Mouse (Mus musculus): ENCODE measurements around the gene Smyd4.
"Not testable (repeated sequence)": the region's sequence is repeated elsewhere in the genome, so short reads cannot be mapped to it uniquely, and the experiment has no call there.

Gene Smyd4

DNA sequence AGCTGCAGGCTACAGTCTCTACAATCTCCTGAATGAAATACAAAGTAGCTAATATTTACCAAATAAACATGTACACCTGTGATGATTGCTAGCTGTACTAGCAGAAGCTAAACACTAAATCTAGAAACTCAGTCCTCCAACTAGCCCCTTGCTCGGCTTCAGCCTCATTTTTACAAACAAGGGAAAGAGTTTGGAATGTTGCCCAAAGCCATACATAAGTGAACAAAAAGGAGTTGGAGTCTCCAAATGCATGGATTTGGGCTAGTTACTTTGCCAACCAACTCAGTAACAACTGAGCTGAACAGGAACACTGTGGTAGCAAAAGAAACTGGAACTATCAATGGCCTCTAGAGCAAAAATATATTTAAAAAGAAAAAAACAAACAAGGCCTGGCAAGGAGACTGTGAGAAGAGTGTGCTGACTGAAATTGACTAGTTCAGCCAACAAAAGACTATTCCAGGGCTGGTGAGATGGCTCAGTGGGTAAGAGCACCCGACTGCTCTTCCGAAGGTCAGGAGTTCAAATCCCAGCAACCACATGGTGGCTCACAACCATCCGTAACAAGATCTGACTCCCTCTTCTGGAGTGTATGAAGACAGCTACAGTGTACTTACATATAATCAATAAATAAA is 1.6 kb upstream of the Smyd4 start:
- peak; percentile 34 for DNase-seq (ENCODE audit: low spot score)

DNA sequence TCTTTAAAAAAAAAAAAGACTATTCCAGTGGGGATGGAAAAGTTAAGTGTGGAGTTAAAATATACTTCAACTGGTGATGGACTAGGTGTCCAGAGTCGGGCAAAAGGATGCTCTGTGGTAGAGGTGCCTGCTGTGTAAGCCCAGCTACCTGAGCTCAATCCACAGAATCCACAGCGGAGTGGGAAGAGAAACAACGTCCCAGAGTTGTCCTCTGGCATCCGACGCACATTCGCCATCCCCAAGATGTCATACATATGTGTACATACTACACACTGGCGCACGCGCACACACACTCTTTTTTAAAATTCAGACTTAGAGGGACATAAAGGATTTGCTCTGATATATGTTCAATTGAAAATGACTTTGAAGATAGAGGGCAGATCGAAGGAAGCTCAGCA is 1.0 kb upstream of the Smyd4 start:
- DNase-seq (ENCODE audit: low spot score): no peak

DNA sequence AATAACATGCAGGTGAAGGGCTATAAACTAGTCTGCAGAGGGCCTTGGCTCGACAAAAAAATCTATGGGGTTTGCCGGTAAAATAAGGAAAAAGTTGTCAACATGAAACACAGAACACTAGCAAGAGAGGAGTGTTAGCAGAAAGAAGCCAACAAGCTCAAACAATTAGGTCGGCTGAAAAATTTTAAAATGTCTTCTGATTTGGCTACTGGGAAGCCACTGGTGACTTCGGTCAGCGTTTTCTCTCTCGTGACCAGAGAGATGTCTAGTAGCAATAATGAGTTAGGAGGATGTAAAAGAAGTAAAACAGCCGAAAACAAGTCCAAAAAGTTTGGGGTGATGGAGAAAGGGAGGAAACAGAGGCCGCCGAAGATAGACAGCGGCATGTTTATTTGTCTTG is 637 bp upstream of the Smyd4 start:
- no peak for DNase-seq (ENCODE audit: low spot score)

DNA sequence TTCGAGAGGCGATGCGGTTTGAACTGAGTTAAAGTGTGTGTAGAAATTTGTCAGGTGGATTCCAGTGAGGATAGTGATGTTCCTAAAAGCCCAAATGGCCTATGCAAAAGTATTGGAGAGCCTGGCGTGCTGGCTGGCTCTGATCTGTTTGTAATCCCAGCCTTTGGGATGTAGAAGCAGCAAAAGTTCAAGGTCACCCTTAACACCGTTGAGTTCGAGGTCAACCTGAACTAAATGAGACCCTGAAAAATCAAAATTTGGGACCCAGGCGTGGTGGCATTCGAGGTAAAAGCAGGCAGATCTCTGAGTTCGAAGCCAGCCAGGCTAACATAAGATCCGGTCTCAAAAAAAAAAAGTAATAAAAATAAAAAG is 643 bp downstream of the Smyd4 start:
- DNase-seq (ENCODE audit: low spot score): no peak

DNA sequence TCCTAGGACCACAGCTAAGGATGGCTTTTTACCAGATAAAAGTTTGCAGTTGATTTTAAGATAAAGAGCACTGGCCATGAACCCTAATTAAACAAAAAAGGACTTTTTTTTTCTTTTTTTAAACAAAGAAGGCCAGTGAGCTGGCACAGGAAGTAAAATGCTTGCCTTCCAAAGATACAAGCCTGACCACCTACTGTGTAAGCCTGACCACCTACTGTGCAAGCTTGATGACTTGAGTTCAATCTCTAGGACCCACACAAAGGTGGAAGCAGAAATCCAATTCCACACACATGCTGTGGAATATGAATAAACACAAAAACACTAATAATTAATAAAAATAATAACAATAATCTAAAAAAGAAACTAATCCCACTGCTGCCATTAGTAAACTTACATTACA is 3.0 kb downstream of the Smyd4 start:
- DNase-seq (ENCODE audit: low spot score): no peak

DNA sequence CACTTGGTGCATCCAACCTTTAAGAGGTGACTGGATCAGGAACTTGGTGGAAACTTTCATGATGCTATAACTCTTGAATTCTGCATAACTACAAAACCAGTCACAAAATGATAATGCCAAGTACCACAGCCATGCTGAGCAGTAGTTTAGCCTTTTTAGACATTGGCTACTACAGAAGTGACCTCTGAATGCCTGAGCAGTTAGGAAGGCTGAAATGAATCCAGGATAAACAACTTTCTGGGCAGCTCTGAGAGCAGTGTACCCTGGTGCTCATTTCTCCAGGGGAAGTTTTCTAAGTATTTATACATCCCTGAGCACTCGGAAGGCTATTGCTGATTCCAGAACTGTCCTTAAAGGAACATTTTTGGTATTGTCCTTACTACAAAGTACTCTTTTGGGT is 7.2 kb downstream of the Smyd4 start:
- peak; percentile 84 for DNase-seq (ENCODE audit: low spot score)

DNA sequence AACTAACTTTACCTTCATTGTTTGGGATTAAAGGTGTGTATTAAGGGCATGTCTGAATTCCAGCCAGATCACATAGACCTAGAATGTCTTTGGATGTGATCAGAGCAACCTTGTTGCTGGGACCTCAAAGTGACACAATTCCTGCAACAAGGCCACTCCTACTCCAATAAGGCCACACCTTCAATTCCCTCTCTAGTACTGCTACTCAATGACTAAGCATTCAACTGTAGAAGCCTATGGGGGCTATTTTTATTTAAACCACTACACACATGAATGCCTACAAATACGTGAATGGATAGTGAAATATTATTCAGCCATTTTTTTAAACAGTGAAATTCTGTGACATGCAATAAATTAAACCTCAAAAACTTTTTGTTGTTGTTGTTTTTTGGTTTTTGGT is 28.9 kb downstream of the Smyd4 start:
- DNase-seq (ENCODE audit: low spot score): no peak

DNA sequence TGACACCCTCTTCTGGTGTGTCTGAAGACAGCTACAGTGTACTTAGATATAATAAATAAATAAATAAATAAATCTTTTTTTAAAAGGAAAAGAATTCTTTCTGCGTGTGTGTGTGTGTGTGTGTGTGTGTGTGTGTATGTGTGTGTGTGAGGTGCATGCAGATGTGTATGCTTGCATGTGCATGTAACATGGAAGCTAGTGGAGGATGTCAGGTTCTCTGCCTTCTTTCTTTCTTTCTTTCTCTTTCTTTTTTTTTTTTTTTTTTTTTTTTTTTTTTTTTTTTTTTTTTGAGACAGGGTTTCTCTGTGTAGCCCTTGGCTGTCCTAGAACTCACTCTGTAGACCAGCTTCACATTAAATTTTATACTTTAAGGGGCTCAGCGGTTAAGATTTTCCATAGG is 30.6 kb downstream of the Smyd4 start:
- not testable (repeated sequence) for DNase-seq (ENCODE audit: low spot score)

DNA sequence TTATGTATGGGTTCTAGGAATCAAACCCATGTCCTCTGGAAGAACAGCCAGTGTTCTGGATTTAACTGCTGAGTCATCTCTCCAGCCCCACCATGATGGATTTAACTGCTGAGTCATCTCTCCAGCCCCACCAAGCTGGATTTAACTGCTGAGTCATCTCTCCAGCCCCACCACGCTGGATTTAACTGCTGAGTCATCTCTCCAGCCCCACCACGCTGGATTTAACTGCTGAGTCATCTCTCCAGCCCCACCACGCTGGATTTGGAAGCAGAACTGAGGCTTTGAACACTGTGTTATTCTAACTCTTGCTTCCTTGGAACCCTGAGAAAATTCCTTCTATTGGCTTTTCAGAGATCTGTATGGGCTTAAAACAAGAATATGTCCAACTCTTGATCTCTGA is 35.3 kb downstream of the Smyd4 start:
- DNase-seq (ENCODE audit: low spot score): not testable (repeated sequence)

DNA sequence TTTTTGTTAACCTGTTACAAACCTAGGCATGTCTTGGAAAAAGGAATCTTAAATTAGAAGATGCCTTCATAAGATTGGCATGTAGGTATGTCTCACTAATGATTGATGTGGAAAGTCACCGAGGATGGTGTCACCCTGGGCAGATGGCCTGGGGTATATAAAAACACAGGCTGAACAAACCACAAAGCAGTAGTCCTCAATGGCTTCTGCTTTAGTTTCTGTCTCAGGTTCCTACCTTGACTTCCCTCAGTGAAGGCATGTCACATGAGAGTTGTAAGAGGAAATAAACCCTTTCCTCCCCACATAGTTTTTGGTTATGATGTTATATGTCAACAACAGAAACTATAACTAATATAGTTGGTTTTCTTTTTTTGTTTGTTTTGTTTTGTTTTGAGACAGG is 47.4 kb downstream of the Smyd4 start:
- DNase-seq (ENCODE audit: low spot score): no peak

DNA sequence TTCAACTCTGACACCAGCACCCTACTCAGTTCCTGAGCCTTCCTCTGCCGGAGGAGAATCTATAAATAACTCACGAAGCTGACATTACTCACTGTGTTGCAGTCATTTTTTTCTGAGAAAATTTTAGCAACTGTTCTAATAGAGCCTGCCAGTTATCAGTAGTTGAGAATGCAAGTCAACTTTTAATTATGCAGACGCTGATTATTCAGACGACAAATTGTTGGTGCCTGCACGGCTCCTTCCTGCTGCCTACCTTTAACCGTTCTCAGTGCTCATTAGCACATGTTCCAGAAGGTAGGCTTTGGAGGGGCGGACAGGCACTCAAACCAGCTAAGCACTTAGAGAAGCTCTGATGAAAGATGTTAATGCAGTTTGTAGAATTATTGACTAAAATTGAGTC is 49.2 kb downstream of the Smyd4 start:
- no peak for DNase-seq (ENCODE audit: low spot score)

DNA sequence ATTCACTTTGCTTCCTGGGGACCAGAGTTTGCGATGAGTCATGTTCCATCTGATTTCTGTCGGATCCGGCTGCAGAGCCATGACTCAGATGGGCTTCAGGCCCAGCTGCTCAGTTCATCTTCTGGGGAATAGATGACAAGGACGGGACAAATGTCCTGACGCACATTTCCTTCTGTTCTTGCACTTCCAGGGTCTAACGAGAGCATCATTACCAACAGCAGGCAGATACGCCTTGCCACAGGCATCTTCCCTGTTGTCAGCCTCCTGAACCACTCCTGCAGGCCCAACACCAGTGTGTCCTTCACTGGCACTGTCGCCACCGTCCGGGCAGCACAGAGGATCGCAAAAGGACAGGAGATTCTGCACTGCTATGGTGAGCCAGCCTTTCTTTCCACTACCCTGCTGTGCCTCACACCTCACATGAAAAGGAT is 51.2 kb downstream of the Smyd4 start:
- peak; percentile 18 for DNase-seq (ENCODE audit: low spot score)

DNA sequence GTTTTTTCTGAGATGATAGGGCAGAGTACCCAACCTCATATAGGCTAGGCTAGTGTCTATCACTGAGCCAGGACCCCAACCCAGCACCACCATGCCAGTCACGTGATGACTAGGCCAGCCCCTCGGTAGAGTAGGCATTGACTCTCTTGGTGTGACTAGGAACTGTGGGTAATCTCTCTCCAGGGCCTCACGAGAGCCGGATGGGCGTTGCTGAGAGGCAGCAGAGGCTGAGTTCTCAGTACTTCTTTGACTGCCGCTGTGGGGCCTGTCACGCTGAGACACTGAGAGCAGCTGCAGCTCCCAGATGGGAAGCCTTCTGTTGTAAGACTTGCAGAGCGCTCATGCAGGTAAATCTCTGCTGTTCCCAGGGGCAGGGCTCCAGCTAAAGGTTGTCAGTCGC is 51.9 kb downstream of the Smyd4 start:
- no peak for DNase-seq (ENCODE audit: low spot score)

DNA sequence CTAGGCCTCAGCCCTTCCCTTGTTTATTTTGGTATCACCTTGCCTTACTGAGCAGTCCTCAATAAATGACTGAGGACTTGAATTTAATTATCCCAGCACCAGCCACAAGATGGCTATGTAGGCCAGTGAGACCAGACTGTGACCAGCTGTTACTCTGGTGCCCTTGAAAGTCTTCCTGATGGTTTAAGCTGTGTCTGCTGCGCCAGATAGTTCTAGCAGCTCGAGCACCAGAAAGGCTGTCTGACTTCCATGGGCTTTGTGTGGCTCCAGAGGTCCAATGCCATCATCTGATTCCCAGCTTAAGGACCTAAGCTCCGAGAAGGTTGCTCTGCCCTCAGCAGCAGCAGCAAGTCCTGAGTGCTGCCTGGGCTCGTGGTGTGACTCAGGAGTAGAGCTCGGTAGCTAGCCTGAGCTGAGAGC is 54.0 kb downstream of the Smyd4 start:
- DNase-seq (ENCODE audit: low spot score): peak; percentile 80

DNA sequence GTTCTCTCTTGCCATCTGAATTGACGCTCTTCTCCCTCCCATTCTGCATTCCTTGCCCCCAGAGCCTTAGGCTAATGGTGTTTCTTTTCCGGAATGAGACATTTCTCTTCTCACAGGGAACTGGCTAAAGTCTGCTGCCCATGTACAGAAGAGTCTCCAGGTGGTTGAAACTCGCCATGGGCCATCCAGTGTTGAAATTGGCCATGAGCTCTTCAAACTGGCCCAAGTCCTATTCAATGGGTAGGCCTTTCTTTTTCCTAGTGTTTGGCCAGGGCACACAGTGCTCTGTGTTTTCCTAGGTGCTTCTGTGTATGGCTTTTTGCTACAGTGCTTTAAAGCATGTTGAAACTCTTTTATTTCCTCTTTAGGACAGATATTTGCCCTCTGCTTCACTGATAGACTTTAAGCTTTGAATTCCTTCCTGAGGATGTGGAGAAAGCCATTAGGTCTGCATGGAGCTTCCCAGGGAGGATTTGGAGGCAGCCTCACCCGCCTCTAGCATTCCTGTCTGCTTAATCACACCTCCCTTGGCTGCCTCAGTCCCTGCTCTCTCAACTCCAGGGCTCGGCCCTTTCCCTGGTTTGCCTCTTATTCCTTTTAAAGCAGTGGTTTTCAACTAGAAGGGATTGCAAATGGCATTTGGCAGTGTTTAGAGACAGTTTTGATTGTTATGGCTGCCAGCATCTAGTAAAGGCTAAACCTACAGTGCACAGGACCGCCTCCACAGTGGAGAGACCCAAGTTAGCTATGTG is 55.2 kb downstream of the Smyd4 start:
- DNase-seq (ENCODE audit: low spot score): peak; percentile 82

DNA sequence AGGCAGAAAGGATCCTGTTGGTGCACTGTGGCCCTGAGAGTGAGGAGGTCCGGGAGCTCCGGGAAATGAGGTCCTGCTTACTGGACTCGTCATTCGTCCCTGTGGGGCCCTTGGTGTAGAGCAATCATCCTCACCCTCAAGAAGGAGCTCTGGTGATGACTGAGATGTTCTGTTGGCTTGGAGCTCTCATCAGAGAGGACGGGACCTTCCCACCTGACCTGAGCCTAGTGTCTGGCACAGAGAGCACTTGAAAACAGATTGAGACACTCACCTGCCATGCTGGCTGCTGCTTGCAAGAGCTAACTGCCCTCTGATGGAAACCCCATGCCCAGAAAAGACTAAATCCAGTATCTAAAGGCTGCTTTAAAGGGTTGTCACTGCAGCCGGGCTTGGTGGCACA is 56.6 kb downstream of the Smyd4 start:
- no peak for DNase-seq (ENCODE audit: low spot score)

DNA sequence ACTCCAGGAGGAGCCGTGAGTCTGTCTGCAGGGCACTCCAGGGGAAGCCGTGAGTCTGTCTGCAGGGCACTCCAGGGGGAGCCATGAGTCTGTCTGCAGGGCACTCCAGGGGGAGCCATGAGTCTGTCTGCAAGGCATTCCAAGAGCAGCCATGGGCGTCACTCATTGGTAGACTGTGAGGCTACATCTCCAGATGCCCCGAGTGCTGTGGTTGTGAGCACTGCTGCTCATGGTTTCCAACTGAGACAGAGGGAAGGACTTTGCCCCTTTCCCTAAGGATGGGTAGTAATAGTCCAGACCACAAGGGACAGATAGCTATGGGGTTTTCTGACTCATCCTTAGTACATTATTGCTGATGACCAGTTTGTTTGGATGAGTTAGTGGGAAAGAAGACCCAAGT is 57.9 kb downstream of the Smyd4 start:
- no peak for DNase-seq (ENCODE audit: low spot score)

DNA sequence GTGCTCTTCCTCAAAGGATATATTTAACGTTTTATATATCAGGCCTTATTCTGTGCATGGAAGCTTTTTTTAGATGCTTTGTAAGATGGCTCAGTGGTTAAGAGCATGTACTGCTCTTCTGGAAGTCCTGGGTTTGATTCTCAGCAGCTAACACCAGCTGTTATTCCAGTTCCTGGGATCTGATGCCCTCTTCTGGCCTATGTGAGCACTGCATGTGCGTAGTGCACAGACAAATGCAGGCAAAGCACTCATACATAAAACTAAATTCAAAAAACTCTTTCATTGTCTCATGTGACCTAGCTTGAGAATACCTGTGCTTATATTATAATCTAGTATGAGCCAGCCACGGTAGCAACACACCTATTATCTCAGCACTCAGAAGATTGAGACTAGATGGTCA is 58.6 kb downstream of the Smyd4 start:
- DNase-seq (ENCODE audit: low spot score): peak; percentile 34

DNA sequence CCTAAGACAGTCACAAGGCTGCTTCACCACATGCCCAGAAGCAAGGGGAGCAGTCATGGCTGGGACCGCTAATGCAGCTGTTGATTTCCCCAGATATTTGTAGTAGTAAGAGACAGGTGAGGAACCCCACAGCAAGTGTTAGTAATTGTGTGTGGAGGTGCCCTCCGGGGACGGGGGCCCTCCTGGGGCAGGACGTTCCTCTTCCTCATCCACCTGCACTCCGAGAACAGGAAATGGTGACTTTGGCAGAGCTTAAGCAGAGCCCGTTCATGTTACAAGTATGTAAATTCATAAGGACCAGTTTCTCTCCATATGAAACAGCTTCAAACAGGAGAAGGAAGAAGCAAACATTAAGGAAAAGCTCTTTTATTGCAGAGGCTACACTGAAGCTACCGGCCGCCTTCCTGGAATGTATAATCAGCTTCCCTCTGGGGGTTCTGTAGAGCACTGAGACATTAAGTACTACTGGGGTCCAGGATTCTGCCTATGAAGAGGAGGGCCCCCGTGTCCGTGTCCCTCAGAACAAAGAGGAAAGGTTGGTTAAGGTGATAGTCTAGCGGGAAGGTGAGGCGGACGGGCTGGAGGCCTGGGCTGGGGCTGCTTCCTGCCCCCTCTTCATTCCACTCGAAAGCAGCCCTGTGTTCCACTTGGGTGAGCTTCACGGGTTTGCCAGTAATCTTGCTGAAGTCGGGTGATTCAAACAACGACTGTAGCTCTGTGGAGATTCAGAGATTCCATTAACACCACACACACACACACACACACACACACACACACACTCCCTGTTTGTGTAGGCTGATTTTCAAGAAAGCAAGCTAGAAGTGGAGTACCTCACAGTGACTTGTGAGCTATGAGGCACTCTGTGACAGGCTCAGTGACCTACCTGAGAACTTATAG is 61.7 kb downstream of the Smyd4 start:
- no peak for DNase-seq (ENCODE audit: low spot score)

DNA sequence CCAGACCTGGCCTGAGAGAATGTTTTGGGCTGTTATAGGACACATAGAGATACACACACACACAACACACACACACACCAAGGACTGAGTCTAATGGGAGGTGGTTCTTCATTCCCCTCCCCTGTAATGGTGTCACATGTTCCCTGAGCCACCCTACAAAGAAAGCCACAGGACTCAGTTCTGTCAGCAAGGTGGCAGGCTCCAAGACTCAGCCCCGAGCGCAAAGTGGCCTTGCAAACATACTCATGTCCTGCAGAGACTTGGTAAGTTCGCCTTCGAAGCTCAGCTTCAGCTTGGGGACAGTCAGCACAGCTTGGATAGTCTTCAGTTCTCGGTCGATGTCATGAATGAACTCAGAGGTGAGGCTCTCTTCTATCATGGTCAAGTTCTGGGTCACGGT is 62.4 kb downstream of the Smyd4 start:
- no peak for DNase-seq (ENCODE audit: low spot score)

DNA sequence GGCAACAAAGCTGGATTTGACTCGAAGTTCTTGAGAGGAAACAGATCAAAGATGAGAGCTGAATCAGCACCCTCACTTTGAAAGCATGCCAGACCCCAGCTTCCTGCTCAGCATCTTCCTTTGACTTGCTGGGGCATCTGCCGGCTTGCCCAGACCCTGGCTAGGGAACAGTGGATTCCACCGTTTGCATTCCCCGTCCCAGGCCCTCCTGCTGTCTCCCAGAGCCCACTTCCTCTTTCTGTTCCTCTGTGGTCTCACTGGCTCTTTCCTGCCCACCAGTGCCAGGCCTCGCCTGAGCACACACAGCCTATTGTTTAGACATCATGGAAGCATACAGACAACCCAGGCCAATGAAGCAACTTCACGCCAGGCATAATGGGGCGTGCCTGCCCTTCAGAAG is 66.9 kb downstream of the Smyd4 start:
- no peak for DNase-seq (ENCODE audit: low spot score)

DNA sequence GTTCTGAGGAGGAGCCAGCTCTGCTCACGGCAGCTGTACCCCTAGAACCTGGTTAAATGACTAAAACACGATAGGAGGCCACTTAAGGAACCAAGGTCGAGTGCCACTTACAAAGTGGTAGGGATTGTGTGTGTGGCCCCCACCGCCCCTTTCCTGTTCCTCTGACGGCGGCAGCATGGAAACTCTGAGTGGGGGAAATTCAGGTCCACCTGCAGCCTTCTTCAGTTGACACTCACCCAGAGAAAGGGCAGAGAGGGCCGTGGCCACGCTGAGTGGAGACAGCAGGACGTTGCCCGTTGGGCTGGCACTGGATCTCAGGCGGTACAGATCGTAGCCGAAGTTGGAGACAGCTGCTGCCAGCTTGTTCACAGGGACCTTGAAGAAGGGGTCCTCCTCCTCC is 67.8 kb downstream of the Smyd4 start:
- DNase-seq (ENCODE audit: low spot score): no peak

DNA sequence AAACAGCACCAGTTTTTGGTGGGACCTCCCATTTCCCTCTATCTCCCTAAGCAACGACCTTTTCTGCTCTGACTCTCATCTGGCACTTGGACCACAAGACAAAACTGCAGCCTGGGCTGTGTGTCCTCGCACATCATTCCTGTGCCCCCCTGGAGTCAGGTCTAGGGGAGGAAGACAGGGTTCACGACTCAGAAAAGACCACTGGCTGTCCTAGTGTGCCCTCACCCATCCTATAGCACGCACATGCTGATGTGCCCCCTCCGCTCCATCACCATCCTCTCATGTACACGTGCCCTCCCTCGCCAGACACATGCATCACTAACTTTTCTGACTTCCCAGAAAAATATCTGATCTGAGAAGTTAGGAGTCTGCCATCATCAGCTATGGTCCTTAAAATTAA is 71.8 kb downstream of the Smyd4 start:
- no peak for DNase-seq (ENCODE audit: low spot score)
